Mouse (Mus musculus): ENCODE measurements around the gene Sept4.
A peak's percentile ranks its signal among the peaks of the same experiment; 100 is the strongest.

Sept4 gene

DNA sequence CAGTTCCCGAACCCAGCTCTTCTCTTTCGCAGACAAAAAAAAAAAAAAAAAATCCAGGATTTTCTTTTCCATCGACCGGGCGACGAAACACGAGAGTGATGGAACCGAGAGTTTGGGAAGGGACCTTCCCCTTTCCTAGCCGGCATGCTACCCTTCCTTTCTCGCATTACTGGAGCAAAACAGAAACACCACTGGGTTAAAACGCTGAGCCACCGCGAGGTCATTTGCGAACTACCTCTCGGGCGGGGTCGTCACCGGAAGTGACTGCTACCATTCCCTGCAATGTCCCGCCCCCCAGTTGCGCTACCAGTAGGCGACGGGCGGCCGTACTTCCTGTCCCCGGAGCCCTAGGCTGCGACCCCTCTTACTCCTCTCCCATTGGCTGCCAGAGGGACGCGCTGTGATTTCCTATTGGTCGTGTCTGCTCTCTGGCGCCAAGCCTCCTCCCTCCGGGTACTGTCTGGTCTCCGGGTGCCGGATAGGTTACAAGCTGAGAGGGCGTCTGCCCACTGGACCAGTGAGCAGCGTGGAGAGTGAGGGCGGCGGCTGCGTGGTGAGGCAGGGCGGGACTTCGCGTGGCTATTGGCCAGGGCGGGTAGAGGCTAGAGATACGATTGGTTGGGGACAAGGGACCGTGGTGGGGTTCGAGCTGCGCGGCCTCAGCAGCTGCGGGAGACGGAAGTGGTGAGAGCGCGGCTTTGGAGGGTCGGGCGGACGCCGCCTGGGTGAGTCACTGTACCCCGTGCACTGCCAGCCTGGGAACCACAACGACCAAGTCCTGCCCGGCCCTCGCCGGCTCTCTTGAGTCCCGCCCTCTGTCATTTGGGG lies 23.0 kb downstream of the Sept4 start, which contains the start of gene Mtmr4:
TSS of gene Mtmr4 (plus strand) at position 637 of the 828 bp plus-strand sequence.
- no peak for TF ChIP-seq CTCF (conservative IDR thresholded peaks at IDR 0.05; ENCODE audit: low read length)
- TF ChIP-seq NANOG (IDR thresholded peaks at IDR 0.05; ENCODE audit: borderline replicate concordance, low read length): no peak
- no peak for TF ChIP-seq POU5F1 (IDR thresholded peaks at IDR 0.05; ENCODE audit: borderline replicate concordance, low read length)
- H3K27me3 ChIP-seq (ENCODE audit: insufficient read depth, low read length): no peaks in the 10 kb centered on the region
- no peaks in the 10 kb centered on the region for H3K9me3 ChIP-seq (ENCODE audit: low read length)
- H3K36me3 ChIP-seq (ENCODE audit: insufficient read depth, low read length): peaks cover 13% of the 10 kb centered on the region
- peaks cover 68% of the 10 kb centered on the region for H3K4me1 ChIP-seq (replicated peaks; ENCODE audit: low read depth, low read length)
- peak within 1 kb of the TSS; percentile 93 for H3K4me3 ChIP-seq (replicated peaks; ENCODE audit: low read length)

DNA sequence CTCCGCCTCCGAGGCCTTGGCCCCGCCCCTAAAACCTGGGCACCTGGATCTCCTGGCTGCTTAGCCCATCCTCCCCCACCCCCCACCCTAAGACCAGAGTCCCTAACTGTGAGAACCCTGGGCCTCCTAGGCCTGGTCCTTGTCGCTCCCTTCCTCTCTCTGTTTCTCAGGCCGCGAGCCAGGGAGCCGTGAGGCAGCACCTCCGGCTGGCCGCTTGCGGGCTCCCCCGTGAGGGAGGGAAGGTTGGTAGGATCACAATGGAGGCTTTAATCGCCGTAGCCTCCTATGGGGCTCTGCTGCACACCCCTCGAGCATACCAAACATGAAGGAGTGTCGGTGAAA lies 23.6 kb downstream of the Sept4 start:
- Histone ChIP-seq H3K4me3 (replicated peaks; ENCODE audit: low read length) (peak overlapping the region; percentile 93), H3K9me3 (ENCODE audit: low read length) (no peaks in the 10 kb centered on the region), H3K4me1 (replicated peaks; ENCODE audit: low read depth, low read length) (peaks cover 74% of the 10 kb centered on the region), H3K27me3 (ENCODE audit: insufficient read depth, low read length) (no peaks in the 10 kb centered on the region), H3K36me3 (ENCODE audit: insufficient read depth, low read length) (peaks cover 19% of the 10 kb centered on the region)
- TF ChIP-seq POU5F1 (IDR thresholded peaks at IDR 0.05; ENCODE audit: borderline replicate concordance, low read length) (no peak), NANOG (IDR thresholded peaks at IDR 0.05; ENCODE audit: borderline replicate concordance, low read length) (no peak), CTCF (conservative IDR thresholded peaks at IDR 0.05; ENCODE audit: low read length) (no peak)

DNA sequence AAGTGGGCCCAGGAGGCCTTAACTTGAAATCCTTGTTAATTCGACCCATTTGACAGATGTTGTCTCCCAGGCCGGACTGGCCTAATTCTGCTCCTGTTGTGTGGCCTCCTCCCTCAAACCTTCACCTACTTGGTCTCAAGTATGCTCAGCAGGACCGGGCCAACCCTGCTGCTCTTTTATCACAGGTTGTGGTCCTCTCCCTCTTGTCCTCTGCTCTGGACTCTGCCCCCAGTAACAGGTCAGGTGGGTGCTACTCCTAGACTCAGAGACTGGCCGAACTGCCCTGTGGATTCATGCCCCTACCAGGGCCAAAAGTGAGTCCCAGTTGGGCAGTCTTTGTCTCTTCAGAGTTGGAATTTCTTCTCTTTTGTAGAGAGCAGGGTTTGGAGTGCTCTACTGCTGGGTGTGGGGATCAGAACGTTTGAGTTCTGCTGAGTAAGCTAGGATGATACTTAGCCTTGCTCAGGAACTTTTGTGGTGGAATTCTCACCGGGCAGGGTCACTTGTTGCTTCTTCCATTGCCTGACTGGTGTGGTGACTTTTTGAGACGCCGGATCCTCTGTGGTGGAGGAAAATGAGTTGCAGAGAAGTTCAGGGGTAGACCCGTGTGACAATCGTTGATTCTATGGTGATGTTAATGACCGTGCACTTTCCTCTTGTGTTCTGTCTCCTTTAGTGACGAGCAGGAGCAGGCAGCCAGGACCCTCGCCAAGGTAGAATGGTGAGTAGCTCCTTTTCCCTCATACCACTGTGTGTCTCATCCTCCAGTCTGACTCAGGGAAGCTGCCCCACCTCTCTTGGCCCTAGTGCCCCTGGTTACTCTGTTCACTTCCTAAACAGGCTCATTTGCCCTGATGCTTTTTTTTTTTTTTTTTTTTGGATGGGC lies 24.3 kb downstream of the Sept4 start:
- H3K27me3 ChIP-seq (ENCODE audit: insufficient read depth, low read length): no peaks in the 10 kb centered on the region
- no peaks in the 10 kb centered on the region for H3K9me3 ChIP-seq (ENCODE audit: low read length)
- peaks cover 25% of the 10 kb centered on the region for H3K36me3 ChIP-seq (ENCODE audit: insufficient read depth, low read length)
- peaks cover 76% of the 10 kb centered on the region for H3K4me1 ChIP-seq (replicated peaks; ENCODE audit: low read depth, low read length)
- TF ChIP-seq NANOG (IDR thresholded peaks at IDR 0.05; ENCODE audit: borderline replicate concordance, low read length) (no peak), CTCF (conservative IDR thresholded peaks at IDR 0.05; ENCODE audit: low read length) (no peak), POU5F1 (IDR thresholded peaks at IDR 0.05; ENCODE audit: borderline replicate concordance, low read length) (no peak)
- peak overlapping the region; percentile 93 for H3K4me3 ChIP-seq (replicated peaks; ENCODE audit: low read length)

DNA sequence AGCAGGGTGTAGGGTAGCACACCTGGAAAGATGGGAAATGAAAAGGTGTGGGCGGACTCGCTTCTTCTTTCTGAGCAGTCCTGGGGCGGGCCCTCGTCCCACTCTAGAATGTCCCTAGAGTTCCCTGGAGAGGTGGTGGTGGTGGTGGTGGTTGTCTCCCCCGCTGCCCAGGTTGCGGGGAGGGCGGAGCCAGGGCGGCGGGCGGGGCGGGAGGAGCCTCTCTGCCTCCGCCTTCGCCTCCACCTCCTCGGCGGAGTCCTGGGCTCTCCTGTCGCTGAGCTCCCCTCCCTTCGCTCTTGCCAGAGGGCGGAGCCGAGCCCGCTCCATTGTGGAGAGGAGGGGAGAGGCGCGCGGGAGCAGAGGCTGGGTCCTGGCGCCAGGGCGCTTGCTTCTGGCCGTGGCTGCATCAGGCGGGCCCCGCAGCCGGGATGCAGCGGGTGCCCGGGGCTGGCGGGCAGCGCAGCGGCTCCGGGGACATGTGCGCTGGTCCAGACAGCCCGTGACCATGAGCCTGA lies 26.7 kb downstream of the Sept4 start:
- TF ChIP-seq NANOG (IDR thresholded peaks at IDR 0.05; ENCODE audit: borderline replicate concordance, low read length) (no peak), POU5F1 (IDR thresholded peaks at IDR 0.05; ENCODE audit: borderline replicate concordance, low read length) (no peak), CTCF (conservative IDR thresholded peaks at IDR 0.05; ENCODE audit: low read length) (no peak)

DNA sequence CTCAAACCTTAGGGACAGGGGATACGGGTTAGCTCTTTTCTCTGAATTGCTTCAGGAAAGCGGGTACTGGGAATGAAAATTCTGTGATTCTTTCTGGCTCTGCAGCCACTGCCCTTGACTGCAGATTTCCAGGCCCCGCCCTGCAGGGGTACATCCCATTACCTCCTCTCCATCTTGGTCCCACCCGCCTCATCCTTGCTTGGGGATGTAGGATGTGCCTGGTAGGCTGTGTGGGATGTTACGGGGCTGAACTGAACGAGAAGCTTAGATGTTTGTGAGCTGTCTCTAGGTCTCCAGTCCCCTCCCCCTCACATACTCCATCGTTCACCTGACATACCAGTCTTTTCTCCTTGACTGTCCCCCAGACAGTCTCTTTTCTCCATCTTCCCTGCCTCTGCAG lies 27.3 kb downstream of the Sept4 start:
- no peaks in the 10 kb centered on the region for H3K9me3 ChIP-seq (ENCODE audit: low read length)
- TF ChIP-seq CTCF (conservative IDR thresholded peaks at IDR 0.05; ENCODE audit: low read length): no peak
- no peak for TF ChIP-seq NANOG (IDR thresholded peaks at IDR 0.05; ENCODE audit: borderline replicate concordance, low read length)
- TF ChIP-seq POU5F1 (IDR thresholded peaks at IDR 0.05; ENCODE audit: borderline replicate concordance, low read length): no peak
- H3K27me3 ChIP-seq (ENCODE audit: insufficient read depth, low read length): no peaks in the 10 kb centered on the region

More for the DNA sequence above, 26.7 kb downstream of the Sept4 start:
- no peaks in the 10 kb centered on the region for H3K9me3 ChIP-seq (ENCODE audit: low read length)
- H3K4me3 ChIP-seq (replicated peaks; ENCODE audit: low read length): peak overlapping the region; percentile 89
- no peaks in the 10 kb centered on the region for H3K27me3 ChIP-seq (ENCODE audit: insufficient read depth, low read length)
- H3K36me3 ChIP-seq (ENCODE audit: insufficient read depth, low read length): peaks cover 49% of the 10 kb centered on the region
- peaks cover 68% of the 10 kb centered on the region for H3K4me1 ChIP-seq (replicated peaks; ENCODE audit: low read depth, low read length)

DNA sequence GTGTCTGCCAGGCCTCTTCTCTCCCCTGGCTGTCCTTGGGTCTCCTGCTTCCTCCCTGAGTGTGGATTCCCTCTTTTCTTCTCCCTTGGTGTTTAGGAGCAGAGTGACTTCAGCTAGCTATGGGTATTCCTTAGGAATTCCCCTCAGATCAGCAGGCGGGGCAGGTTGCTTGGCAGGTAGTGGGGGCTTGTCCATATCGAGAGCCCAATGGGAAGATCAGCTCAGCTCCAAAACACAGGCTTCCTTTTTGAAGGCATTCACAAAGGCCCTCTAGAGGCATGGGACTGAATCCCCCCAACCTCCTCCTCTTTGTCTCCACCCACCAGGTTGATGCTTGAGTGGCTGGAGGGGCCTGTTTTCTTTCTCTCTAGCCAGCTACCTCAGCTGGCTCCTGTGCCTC lies 27.8 kb downstream of the Sept4 start:
- Histone ChIP-seq H3K4me1 (replicated peaks; ENCODE audit: low read depth, low read length) (peaks cover 65% of the 10 kb centered on the region), H3K9me3 (ENCODE audit: low read length) (no peaks in the 10 kb centered on the region), H3K27me3 (ENCODE audit: insufficient read depth, low read length) (no peaks in the 10 kb centered on the region), H3K4me3 (replicated peaks; ENCODE audit: low read length) (peak overlapping the region; percentile 89), H3K36me3 (ENCODE audit: insufficient read depth, low read length) (peaks cover 60% of the 10 kb centered on the region)
- TF ChIP-seq POU5F1 (IDR thresholded peaks at IDR 0.05; ENCODE audit: borderline replicate concordance, low read length) (no peak), NANOG (IDR thresholded peaks at IDR 0.05; ENCODE audit: borderline replicate concordance, low read length) (no peak), CTCF (conservative IDR thresholded peaks at IDR 0.05; ENCODE audit: low read length) (no peak)

More for the DNA sequence above, 27.3 kb downstream of the Sept4 start:
- Histone ChIP-seq H3K4me1 (replicated peaks; ENCODE audit: low read depth, low read length) (peaks cover 65% of the 10 kb centered on the region), H3K4me3 (replicated peaks; ENCODE audit: low read length) (peak overlapping the region; percentile 89), H3K36me3 (ENCODE audit: insufficient read depth, low read length) (peaks cover 55% of the 10 kb centered on the region)

DNA sequence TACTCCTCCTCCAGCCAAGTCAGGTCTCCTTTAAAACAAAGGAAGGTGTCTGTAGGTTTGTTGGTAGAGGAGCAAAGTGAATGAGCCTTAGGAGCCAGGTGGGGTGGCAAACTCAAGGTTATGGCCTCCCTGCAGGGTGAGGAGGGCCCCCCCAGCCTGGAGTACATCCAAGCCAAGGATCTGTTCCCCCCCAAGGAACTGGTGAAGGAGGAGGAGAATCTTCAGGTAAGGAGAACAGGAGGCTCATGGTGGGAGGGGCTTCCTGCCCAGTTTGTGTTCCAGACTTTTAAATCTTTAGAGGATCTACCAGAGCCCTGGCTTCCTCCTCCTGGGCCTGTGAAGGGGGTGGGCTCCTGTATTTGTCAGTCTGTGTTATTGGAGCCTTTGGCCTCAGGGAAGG lies 28.4 kb downstream of the Sept4 start:
- Histone ChIP-seq H3K36me3 (ENCODE audit: insufficient read depth, low read length) (peaks cover 66% of the 10 kb centered on the region), H3K9me3 (ENCODE audit: low read length) (no peaks in the 10 kb centered on the region), H3K4me1 (replicated peaks; ENCODE audit: low read depth, low read length) (peaks cover 65% of the 10 kb centered on the region), H3K4me3 (replicated peaks; ENCODE audit: low read length) (0 out of 2 replicates have a peak overlapping the region, but pooled peaks have one; percentile 89), H3K27me3 (ENCODE audit: insufficient read depth, low read length) (no peaks in the 10 kb centered on the region)
- TF ChIP-seq CTCF (conservative IDR thresholded peaks at IDR 0.05; ENCODE audit: low read length): no peak
- no peak for TF ChIP-seq NANOG (IDR thresholded peaks at IDR 0.05; ENCODE audit: borderline replicate concordance, low read length)
- no peak for TF ChIP-seq POU5F1 (IDR thresholded peaks at IDR 0.05; ENCODE audit: borderline replicate concordance, low read length)
